Mouse (Mus musculus) liver, adult 2 months (tissue): Measurements from ENCODE around the gene Stox2. TPM values are rescaled to one million over a fixed set of nuclear protein-coding genes. Genes with fewer than 3 reads are reported as not detected.

ENCODE experiments used
- DNase-seq: peaks from one replicate; pipeline ENCODE4 v3.0.0-alpha.2; 2011; ENCODE audit warnings: low read depth, low spot score; ENCODE audit errors: extremely low read depth
- H3K27ac ChIP-seq: fragments of 200-500 bp; replicated peaks from 2 replicates; pipeline ENCODE4 v1.5.1; 2012; ENCODE audit warnings: low read depth, mild to moderate bottlenecking, control low read depth, inconsistent platforms, low read length; ENCODE audit not compliant: insufficient read depth
- H3K27me3 ChIP-seq: fragments of 200-500 bp; 2 replicates; pipeline ENCODE4 v1.6.1; 2012; ENCODE audit warnings: mild to moderate bottlenecking, moderate library complexity, low read length, inconsistent platforms; ENCODE audit not compliant: control insufficient read depth, insufficient read depth
- H3K36me3 ChIP-seq: fragments of 200-500 bp; 2 replicates; pipeline ENCODE4 v1.6.1; 2012; ENCODE audit warnings: low read length, inconsistent platforms; ENCODE audit not compliant: control insufficient read depth, insufficient read depth
- H3K4me1 ChIP-seq: fragments of 200-500 bp; 2 replicates; pipeline ENCODE4 v1.6.1; 2011; ENCODE audit warnings: low read length; ENCODE audit not compliant: control insufficient read depth, insufficient read depth
- H3K4me3 ChIP-seq: fragments of 200-500 bp; 2 replicates; pipeline ENCODE4 v1.5.1; 2011; ENCODE audit warnings: low read depth, mild to moderate bottlenecking, control low read depth, low read length, moderate library complexity; ENCODE audit not compliant: insufficient read depth
- H3K79me2 ChIP-seq: fragments of 200-500 bp; 2 replicates; pipeline ENCODE4 v1.6.1; 2012; ENCODE audit warnings: inconsistent platforms, mild to moderate bottlenecking, low read length, moderate library complexity; ENCODE audit not compliant: control insufficient read depth, insufficient read depth
- H3K9ac ChIP-seq: fragments of 200-500 bp; 2 replicates; pipeline ENCODE4 v1.6.1; 2012; ENCODE audit warnings: low read depth, mild to moderate bottlenecking, control low read depth, inconsistent platforms, low read length
- CTCF ChIP-seq: fragments of 200-500 bp; IDR thresholded peaks from 2 replicates; pipeline ENCODE4 v1.5.1; 2011; ENCODE audit warnings: low read depth, low read length, control low read depth
- POLR2A ChIP-seq: fragments of 200-500 bp; IDR thresholded peaks from 2 replicates; pipeline ENCODE4 v1.6.1; 2011; ENCODE audit warnings: low read length, control low read depth; ENCODE audit not compliant: insufficient read depth; ENCODE audit errors: extremely low read depth
- WGBS: fragments of 180-500 bp; shearing (Covaris S2); methylation state at CpG from one replicate; pipeline ENCODE4 v1.1.7; 2018; 5-methylcytosine and 5-hydroxymethylcytosine counted together
- polyA plus RNA-seq: library from polyadenylated mRNA; depleted of rRNA; stranded (reverse); fragments of >200 nt; gene quantifications from 2 replicates; pipeline ENCODE4 v1.2.3, GENCODE M21; 2012
- total RNA-seq: library from RNA; depleted of rRNA; stranded (reverse); fragments of >200 nt; gene quantifications from 2 replicates; pipeline ENCODE4 v1.2.3, GENCODE M21; 2014

Stox2 gene
- total and polyA plus RNA-seq, 2 experiments, result 0.26 to 1.0 TPM

DNA sequence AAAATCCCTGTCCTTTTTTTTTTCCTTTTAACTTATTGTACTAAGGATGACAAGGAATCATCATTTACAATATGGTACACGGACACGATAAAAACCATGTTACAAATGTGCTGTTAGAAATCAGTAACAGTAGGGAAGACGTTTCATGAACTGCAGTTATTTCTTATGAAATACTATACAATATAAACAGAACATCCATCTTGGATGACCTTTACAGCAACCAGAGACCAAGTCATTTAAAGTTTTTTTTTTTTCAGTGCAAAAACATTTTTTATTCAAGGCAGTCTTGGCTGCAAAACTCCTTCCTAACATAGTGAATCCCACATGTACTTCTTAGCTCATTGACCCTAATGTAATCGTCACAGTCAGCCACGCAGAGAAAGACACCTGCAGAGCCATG is 266.0 kb downstream of the Stox2 start:
- no peak overlapping the region for H3K9ac ChIP-seq
- H3K4me1 ChIP-seq, result no peaks in the 10 kb centered on the region
- no peaks in the 10 kb centered on the region for H3K27me3 ChIP-seq
- H3K36me3 ChIP-seq, result no peaks in the 10 kb centered on the region
- no peak for TF ChIP-seq POLR2A
- no peak for TF ChIP-seq CTCF
- 89% methylated on average over 5 of the region's 5 CpGs for WGBS
- H3K4me3 ChIP-seq, result no peak overlapping the region
- no peak overlapping the region for H3K27ac ChIP-seq
- H3K79me2 ChIP-seq, result no peaks in the 10 kb centered on the region
- no peak for DNase-seq

DNA sequence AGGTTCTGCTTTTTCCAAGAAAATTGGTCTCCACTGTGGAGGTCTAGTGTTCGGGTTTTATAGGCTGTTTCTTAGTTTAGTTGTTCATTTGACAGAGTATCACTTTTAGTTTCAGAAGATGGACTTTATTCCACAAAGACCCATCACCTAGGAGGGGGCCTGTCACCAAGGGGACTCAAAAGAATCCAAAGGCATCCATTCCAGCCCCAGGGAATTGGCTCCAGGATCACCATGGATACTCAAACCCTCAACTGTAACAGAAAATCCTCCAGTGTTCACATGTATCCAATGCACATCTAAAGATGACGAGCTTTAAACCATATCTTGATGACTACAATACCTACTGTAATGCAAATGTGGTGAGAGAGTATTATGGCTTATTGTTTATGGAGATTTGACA is 267.4 kb downstream of the Stox2 start:
- H3K79me2 ChIP-seq, result no peaks in the 10 kb centered on the region
- H3K4me1 ChIP-seq, result no peaks in the 10 kb centered on the region
- WGBS, result 87% methylated on average over 2 of the region's 2 CpGs

DNA sequence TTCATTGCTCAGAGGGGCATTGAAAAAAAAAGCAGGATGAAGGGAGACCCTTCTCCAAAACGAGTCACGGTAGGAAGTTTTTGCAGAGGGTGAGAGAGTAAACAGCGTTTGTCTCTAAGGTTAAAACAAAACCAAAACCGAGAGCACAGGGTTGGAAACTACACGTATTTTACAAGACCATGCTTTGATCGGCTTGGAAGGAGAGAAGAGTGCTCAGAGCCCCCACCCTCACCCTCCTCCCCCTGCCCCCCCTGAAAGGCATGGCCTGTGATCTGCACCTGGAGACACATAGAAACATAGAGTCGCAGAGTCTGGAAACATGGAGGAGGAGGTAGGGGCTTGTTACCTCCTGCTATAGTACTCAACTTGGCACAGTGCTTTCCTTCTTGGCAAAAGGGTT is 272.3 kb downstream of the Stox2 start:
- 69% methylated on average over 7 of the region's 7 CpGs for WGBS
- no peaks in the 10 kb centered on the region for H3K36me3 ChIP-seq
- H3K9ac ChIP-seq, result no peak overlapping the region
- H3K4me3 ChIP-seq, result no peak overlapping the region
- no peak overlapping the region for H3K27ac ChIP-seq
- DNase-seq, result no peak
- H3K4me1 ChIP-seq, result no peaks in the 10 kb centered on the region
- H3K27me3 ChIP-seq, result no peaks in the 10 kb centered on the region
- TF ChIP-seq POLR2A (no peak), CTCF (no peak)
- no peaks in the 10 kb centered on the region for H3K79me2 ChIP-seq

More for the DNA sequence above, 267.4 kb downstream of the Stox2 start:
- no peaks in the 10 kb centered on the region for H3K27me3 ChIP-seq
- no peak for TF ChIP-seq CTCF
- TF ChIP-seq POLR2A, result no peak
- H3K9ac ChIP-seq, result no peak overlapping the region
- DNase-seq, result no peak
- H3K27ac ChIP-seq, result no peak overlapping the region
- H3K4me3 ChIP-seq, result no peak overlapping the region
- H3K36me3 ChIP-seq, result no peaks in the 10 kb centered on the region

DNA sequence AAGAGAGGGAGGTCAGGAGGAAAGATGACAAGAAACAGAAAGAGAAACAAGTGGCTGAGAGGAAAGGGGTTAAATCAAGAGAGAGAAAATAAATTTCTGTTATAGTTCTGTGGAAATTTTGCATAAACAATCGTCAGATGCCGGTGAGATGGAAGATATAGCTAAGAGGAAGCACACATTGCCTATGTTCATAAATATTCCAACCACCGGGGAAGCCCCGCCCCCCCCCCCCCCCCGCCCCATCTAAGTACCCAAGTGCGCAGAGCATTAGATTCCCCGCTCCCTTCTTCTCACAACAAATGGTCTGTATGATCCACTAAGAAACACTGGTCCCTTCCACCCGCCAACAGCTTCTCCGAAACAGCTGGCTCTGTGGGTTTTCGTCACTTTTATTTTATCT is 273.3 kb downstream of the Stox2 start:
- Histone ChIP-seq H3K27me3 (no peaks in the 10 kb centered on the region), H3K79me2 (no peaks in the 10 kb centered on the region), H3K4me1 (no peaks in the 10 kb centered on the region), H3K9ac (no peak overlapping the region), H3K4me3 (no peak overlapping the region), H3K27ac (no peak overlapping the region), H3K36me3 (no peaks in the 10 kb centered on the region)
- 77% methylated on average over 10 of the region's 10 CpGs for WGBS
- DNase-seq, result no peak
- no peak for TF ChIP-seq POLR2A
- no peak for TF ChIP-seq CTCF

DNA sequence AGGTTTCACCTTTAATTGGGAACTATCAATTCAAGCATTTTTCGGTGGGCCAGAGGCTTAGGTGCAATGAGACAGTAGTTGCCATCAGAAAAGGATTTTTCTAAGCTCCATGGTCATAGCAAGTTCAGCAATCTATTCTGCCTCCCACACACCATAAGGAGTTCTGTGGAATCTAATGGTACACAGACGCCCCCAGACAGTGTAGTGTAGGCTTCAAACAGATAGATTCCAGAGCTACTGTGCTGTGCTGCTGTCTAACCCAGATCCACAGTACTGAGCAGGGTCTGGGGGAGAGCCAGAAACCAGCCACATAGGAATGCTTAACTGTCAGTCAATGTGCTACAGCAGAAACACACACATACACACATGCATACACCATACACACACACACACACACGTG is 285.5 kb downstream of the Stox2 start:
- no peaks in the 10 kb centered on the region for H3K36me3 ChIP-seq
- no peaks in the 10 kb centered on the region for H3K4me1 ChIP-seq
- 81% methylated on average over 3 of the region's 3 CpGs for WGBS
- H3K9ac ChIP-seq, result no peak overlapping the region
- H3K27ac ChIP-seq, result no peak overlapping the region
- no peaks in the 10 kb centered on the region for H3K79me2 ChIP-seq
- H3K4me3 ChIP-seq, result no peak overlapping the region
- peaks cover 5% of the 10 kb centered on the region; the same call in 1 of the 2 replicates for H3K27me3 ChIP-seq
- no peak for DNase-seq
- TF ChIP-seq POLR2A, result no peak
- no peak for TF ChIP-seq CTCF

DNA sequence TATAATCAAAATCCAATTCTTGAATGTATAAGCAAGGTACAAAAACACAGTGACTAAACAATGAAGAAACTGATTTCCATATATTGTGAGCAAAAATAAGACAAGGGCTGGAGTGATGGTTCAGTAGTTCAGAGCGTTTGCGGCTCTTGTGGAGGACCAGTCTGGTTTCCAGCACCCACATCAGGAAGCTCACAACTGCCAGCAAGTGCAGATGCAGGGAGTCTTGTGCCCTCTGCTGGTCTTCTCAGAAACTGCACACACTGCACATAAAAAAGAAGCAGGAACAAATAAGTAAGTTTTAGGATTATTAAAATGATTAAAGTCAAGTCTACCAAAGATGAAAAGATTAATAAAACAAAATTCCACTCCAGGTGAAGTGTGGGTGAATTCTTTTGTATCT is 291.6 kb downstream of the Stox2 start:
- H3K27ac ChIP-seq, result no peak overlapping the region
- 96% methylated on average over 2 of the region's 2 CpGs for WGBS
- no peak overlapping the region for H3K9ac ChIP-seq
- no peak for DNase-seq
- TF ChIP-seq CTCF (no peak; the same call in 1 of the 2 replicates), POLR2A (no peak)
- no peaks in the 10 kb centered on the region for H3K79me2 ChIP-seq
- H3K36me3 ChIP-seq, result no peaks in the 10 kb centered on the region
- H3K4me3 ChIP-seq, result no peak overlapping the region
- H3K27me3 ChIP-seq, result no peaks in the 10 kb centered on the region
- H3K4me1 ChIP-seq, result no peaks in the 10 kb centered on the region
